Mouse (Mus musculus) CD8-positive naive resting alpha-beta T cell, adult 2 months (primary cell): ENCODE measurements around the gene Asb18.

Source experiments
- DNase-seq, 2 experiments: peaks; one replicate each; pipeline ENCODE4 v3.0.0; 2022; ENCODE audit warnings: low read depth in 2 of 2, low spot score in 2 of 2

Asb18 gene

DNA sequence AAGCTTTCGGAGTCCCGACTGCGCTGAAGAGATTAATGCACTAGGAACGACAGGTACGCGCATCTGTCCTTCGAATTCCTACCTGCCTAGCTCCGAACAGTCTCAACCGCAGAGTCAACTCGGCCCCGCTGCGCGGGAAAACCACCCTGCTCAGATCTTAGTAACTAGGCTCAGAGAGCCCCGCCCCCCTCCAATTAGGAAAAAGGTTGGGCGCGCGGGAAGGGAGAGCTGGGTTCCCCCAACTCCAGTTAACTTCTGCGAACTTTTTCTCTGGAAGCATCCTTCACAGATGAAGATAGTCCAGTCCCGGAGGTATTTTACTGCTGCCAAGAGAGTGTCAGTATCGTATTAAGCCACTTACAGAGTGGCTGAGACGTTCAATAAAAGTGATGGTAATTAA is 80.7 kb downstream of the Asb18 start:
- DNase-seq, result no peak

DNA sequence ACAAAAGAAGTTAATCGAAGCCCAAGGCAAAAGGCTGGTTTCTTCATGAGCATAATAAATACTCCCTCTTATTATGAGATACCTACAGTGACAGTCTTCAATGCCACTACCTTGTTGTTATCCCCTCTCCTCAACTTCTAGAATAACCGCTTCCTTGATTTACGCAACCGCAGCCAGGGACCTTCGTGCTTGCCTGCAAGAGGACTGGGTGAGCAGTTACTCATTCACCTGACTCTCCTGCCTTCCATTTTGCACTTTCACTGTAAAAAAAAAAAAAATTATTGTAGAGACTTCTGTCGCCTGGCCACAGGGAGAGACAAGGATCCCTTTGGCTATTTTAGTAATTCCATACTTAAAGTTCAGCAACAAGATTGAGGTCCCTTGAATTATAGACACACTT is 81.4 kb downstream of the Asb18 start:
- DNase-seq, result no peak

DNA sequence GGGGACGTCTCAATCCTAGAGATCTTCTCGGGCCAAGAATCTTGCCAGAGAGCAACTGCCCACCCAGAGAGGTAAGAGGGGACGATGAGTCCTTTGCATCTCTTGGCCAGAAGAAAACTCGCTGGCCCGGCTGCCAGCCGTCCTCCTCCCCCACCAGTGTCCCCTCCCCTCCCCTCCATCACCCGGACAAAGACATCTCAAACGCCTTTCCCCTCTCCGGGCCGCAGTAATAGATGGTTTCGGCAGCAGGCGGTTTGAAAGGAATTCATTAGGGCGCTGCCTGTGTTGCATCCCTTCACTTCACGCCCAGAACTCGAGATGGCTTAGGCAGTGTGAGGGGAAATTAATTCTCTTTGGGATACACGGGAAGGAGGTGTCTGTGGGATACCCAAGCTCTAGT is 81.8 kb downstream of the Asb18 start:
- DNase-seq, result no peak

DNA sequence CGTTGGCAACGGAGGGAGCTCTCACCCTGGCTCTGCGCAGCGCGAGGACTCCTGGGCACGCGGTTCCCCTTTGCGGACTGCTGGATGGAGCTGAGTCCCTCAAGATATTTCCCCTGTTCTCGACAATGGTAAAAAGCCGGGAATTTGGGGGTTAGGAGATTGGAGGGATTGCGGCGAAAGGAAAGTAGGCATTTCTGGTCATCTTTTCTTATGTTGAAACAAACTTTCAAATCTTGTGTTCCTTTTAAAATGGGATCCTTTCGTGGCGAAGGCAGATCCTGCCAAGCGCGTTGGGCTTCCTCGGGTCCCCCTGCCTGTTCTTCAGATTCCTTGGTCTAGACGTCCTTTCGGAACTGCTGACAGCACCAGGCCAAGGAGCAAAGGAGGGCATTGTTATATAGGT is 82.4 kb downstream of the Asb18 start:
- no peak for DNase-seq

DNA sequence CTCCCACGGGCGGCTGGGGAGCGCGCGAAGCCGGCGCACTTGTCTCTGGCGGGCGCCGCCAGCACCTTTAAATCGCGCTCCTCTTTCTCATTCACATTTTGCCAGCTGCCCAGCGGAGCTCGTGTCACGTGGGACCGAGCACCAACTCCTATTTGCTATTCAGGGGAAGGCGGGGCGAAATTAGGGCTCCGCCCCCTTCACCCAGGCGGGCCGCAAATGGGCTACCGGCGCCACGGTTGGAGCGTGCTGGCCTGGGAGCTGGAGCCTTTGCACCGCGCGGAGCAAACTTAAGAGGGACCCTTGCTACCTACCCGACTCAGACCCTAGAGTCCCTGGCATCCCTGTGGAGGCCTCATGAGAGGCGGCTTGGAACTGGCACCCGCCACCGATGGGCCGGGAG is 83.3 kb downstream of the Asb18 start, which contains the start of gene Gbx2:
Gene Gbx2, minus strand, starts transcription at position 60 of the 400 bp plus-strand sequence.
- no peak for DNase-seq

DNA sequence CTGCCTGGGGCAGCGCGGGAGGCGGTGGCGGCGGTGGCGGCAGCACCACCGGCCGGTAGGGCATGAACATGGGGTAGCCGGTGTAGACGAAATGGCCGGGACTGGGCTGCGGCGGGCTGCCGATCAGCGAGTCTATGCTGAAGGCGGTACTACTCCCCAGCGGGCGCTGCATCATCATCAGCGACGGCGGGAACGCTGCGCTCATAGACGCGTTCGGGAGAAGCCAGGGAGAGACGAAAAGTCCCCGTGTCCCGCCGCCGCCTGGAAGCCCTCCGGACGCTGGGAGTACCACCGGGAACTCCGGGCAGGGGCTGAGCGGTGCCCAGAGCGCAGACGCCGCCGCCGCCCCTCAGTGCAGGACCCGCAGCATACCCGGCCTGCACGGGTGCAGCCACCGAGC is 83.9 kb downstream of the Asb18 start:
- DNase-seq, result no peak

DNA sequence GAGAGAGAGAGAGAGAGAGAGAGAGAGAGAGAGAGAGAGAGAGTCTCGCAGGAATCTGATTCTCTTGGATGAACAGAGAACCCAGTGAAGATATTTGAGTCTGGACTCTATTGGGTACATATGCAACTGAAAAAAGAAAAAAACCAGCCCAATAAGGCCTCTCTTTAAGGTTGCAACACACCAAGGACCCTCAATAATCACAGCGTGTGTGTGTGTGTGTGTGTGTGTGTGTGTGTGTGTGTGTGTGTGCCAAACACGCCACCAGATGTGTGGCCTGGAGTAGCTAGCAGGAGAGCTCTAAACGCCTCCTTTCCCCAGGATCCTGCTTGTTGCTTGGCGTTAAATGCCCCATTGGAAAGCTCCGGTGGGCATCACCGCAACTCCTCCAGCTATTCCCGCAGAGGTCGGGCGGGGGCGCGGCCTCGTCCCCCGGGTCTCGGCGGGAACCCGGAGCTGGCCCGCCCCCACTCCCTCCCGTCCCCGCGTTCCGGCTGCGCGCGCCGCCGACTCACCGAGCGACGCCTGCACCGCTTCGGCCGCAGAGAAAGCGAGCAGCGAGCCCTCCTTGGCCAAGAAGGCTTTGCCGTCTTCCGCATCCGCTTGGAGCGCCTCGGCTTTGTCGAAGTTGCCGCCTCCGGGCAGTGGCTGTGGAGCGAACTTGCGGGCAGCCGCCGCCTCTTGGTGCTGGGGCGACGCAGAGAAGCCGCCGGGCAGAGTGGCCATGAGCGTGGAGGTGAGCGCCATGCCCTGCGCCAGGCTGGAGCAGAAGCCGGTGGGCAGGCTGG is 84.6 kb downstream of the Asb18 start:
- no peak for DNase-seq

DNA sequence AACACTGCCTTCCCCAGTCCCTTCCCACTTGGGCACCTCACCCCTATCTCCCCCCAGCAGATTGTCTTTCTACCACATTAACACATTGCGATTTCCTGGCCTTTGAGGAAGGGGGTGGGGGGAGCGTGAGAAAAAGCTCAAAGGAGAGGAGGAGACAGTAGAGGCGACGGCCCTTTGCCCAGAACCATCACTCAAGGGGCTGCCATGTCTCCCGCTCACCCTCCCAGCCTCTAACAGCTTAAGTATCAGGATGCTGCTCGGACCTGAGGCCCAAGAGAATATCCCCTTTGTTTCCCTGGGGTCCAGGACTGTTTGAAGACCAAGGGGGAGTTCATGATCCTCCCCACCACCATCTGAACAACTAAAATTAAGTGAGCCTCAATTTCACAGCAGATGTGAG is 85.3 kb downstream of the Asb18 start:
- DNase-seq, result no peak

DNA sequence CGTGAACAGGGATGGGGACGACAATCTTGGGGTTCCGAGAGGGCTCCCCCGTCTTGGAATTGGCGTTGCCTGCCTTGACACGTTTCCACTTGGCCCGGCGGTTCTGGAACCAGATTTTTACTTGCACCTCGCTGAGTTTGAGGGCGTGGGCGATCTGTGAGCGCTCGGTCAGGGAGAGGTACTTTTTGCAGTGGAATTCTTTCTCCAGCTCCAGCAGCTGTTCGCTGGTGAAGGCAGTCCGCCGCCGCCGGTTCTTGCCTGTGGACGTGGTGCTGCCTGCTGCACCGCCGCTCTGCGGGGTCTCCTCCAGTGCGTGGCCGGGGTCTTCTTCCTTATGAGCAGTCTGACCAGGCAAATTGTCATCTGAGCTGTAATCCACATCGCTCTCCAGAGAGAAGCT is 85.8 kb downstream of the Asb18 start:
- no peak for DNase-seq

DNA sequence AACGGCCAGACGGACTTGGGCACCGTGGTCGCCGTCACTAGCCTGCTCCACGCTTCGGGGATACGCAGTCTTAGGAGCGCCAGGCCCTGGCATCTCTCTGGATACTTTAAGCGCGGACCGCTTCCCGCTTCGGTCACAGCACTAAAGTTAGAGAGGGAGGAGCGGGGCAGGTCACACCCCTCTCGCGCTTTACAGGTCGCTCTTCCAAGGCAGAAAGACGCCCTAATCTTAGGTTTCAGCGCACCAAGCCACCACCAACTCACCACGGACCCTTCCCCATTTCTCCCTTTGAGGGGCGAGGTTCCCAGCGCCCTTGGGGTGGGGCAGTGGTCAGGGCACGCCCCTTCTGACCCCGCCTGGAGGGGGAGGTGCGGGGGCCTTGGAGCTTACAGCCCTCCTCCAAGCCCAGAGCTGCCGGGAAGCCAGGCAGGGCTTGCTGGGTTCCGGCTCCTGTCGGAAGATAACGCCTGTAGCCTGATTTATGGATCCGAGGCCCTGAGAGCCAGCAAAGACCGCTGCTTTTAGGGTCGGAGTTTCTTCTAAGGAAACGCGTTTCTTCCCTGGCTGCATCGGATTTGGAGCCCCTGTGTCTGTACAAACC is 87.3 kb downstream of the Asb18 start:
- DNase-seq, result no peak

DNA sequence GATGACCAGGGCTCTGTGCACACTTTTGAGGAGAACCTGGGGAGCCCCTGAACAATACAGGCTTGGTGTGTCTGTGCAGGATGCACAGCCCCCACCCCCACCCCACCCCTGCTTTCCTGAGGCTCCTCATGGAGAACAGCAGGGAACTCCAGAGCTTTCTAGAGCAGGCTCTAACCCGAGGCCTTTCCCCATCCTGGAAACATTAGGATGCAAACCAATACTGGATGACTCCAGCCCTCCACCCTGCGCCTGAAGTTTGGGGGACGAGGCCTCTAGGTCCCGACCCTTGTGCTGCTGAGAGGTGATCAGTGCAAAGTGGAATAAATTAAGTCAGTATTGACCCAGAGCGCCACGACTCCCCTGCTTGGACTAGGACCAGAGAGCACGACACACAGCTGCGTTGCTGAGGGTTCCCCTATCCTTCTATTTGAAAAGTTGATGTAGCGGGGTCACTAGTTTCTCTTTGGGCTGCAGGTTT is 87.8 kb downstream of the Asb18 start:
- DNase-seq, result no peak

DNA sequence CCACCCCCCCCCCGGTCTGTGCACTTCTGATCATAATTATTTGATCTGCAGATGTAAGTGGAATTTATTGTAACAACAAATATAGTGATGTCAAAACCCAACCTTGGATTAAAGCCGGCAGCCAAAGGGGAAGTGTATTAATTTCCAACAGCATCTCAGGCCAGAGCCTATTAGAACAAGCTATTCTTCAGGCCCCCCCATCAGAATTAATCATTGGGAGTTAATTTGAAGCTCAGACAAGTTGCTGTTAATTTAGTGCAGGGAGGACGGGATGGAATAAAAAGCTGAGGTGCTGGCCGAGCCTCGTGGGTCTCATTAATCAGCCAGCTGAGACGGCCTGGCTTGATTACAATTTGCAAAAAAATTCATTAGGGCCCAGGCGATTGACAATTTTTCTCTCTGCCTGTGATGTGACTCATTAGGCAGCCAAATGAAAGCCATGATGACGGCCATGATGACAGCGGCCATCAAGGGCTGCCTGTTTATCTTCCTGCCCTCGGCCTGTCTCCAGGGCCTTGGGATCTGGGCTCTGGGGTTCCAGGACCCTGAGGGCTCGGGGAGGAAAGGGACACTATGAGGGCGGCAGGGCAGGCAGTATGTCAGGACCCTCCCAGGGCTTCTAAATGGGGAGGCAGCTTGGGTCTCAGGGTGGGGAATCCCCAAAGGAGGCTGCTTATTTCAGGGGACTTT is 88.8 kb downstream of the Asb18 start:
- no peak for DNase-seq

DNA sequence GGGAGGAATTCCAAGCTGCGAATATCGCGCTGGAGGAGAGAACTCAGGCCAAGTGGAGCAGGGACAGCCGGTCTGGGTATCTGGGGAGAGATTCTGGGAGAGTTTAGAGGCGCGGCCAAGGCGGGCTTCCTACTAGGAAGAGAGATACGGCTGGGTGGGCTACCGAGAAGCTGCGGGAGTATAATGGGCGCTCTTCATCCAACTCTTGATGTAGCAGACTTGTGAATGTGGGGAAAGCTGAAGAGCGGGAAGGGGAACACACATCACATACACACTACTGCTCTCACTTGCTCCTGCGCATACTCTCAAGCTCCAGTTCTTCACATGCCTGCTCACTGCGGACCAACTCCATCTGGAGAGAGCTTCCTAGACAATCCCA is 90.8 kb downstream of the Asb18 start:
- no peak for DNase-seq

DNA sequence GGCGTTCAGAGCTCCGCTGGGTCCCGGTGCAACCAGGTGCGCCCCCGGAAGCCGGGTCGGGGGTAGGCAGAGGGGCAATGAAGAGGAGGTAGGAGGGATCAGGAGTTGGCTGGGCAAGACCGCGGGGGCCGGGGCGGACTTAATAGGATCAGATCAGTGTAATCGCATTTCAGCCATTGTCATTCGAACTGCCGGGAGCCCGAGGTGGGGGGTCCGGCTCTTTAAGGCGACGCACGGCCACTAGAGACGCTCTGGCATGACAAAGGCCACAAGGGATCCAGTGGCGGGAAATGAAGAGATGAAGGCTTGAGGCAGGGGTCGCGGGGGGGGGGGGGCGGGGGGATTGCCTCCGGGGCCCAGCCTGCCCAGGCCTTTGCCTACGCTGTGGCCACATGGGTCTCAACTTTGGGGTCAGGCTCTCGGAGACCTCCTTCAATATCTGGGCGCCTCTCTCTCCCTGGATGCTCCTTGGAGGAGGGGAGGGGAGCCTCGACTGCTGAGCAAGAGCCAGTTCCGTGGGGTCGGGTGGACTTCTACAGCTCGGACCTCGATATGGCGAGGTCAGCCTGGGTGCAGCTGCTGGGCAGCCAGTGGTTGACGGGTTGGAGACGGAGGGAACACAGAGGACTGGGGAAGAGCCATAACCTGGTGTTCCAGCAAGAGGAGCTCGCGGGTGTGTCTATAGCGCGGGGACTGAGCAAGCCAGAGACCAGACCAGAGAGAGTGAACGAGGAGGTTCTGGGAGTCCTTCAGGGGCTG is 91.4 kb downstream of the Asb18 start:
- DNase-seq, result no peak

DNA sequence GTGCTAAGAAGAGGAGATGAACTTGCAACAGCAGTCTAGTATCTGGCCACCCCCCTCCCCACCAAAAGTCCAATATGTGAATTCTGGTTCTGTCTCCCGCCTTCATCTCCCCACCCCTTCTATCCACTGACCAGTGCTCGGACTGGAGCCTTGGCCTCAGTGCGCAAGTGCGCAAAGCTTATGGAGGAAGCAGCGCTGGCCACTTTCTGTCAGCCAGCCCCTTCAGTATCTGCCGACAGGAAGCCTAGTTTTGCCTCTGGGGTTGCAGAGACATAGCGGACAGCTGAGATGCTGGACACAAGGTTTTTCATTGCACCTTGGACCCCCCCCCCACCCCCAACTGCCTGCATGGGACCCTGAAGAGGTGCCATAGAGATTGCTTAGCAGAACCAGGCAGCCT is 92.2 kb downstream of the Asb18 start:
- DNase-seq, result no peak

DNA sequence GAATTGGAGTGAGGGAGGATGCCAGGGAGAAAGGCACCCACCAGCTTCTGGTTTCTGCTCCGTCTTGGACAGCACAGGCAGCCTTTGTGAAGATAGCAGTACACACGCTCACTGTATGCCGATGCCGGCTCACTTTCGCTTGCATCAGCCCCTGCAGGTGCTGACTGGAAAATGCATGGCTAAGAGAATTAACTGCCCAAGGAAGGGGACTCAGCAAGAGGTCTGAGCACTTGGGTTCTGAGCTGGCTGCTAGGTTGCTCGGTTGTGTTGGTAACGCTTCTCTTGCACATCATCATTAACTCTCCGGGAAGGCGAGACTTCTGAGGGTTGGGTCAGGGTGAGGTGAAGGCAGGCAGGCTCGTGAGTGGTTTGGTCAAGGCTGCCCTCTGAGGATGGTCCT is 92.7 kb downstream of the Asb18 start:
- DNase-seq, result no peak

DNA sequence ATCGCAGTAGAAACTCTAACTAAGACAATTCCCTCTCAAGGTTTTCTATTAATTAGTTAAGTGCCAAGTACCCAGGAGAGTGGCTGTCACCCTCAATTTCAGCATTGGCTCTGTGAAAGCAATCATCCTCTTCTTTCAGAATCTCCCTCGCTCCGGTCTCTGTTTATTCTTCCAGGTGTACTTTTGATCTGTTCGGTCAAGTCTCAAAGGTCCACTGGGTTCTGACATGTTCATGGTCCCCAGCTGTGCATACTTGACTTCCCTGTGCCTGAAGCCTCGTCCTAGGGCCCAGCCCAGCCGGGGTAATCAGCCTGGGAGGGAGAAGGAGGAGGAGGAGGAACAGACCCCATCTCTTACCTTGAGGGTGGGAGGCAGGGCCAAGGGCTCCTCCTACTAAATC is 95.3 kb downstream of the Asb18 start:
- DNase-seq, result no peak

DNA sequence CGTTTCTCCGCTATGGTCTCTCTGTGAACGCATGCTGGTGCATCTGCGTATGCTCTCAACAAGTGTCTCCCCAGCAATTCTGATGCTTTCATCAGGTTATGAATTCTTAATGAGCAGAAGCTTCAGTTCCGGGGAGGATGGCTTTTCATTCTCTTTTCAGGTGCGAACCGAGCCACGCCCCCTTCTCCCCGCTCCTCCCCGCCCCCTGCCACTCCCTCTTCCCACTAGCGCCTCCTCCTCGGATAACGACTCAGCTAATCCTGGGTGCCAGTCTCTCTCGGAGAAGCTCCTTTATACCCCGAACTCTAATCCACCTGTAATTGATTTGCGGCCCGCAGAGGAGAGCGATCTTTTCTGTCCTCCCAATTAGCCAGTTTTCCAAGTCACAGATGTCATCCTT is 96.4 kb downstream of the Asb18 start:
- DNase-seq, result no peak

DNA sequence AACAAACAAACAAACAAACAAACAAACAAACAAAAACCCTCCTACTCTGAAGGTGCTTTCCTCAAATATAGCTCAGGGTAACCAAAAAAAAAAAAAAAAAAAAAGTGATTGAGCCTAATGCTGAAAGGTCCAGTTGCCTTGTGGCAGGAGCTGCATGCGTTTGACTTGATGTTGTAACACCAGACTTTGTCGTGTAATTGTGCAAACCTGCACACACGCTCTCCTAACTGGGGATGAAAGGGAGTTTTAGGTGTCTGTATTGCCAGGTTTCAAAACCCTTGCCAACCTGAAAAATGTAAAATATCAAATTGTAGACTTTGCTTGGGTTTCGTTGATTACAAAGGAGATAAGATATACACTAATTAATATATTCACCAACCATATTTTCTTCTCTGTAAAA is 100.9 kb downstream of the Asb18 start:
- DNase-seq, result no peak

DNA sequence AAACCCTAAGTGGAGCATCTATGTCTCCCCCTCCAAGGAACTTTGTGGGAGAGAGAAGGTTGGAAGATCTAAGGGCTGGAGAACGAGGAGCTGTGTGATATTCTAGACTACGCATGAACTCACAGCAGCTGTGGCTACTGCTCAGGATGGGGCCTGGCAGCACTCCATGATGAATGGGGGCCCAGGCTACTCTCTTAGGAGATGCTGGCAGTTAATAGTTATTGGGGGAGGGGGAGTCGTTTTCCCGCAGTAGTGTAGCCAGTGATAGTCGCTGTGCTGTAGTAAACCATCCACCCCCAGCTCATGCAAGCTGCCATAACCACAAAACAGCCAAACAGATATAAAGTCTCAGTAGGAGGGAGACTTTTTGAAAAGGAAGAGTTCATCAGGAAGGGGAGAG is 102.1 kb downstream of the Asb18 start:
- DNase-seq, result no peak

DNA sequence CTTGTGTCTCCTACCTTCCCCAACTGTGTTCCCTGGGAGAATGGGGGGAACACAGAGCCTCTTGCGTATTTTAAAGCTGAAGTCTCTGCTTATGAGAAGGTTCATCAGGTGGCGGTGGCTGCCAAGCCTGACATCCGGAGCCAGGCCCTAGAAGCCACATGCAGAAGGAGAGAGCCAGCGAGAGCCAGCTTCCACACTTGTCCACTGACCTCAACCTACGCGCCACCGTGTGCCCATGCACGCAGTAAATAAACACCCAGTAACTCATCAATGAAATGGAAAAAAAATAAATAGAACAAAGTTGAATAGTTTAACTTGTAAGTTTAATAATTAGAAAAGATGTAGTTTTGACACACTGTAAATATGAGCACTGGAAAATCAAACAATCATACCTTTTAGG is 104.7 kb downstream of the Asb18 start:
- no peak for DNase-seq

DNA sequence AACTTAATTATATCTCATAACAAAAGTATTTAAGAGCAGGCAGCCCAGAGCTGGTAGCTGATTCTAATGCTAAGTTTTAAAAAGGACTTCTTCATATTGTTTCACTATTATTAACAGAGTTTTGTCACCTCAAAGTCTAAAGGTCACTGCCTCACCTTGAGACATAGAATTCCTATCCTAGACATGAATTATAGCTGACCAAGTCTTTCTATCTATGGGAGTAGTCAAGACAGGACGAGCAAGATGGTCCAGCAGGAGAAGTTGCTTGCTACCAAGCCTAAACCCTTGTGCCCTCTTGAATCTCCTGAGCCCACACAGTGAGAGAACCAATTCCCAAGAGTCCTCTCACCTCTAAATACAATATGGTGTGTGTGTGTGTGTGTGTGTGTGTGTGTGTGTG is 111.8 kb downstream of the Asb18 start:
- DNase-seq, result no peak
